Mouse (Mus musculus): Measurements from ENCODE around the gene Snd1. TPM values are rescaled to one million over a fixed set of nuclear protein-coding genes. Genes with fewer than 3 reads are reported as not detected.
A peak's percentile ranks its signal among the peaks of the same experiment; 100 is the strongest.
"Not testable (repeated sequence)": the region's sequence is repeated elsewhere in the genome, so short reads cannot be mapped to it uniquely, and the experiment has no call there.

Snd1 gene
- polyA plus RNA-seq, 1 experiment from 2014 or later = 128 TPM

- H3K27me3 ChIP-seq (ENCODE audit: control insufficient read depth, insufficient read depth, low read depth, low read length); H3K36me3 ChIP-seq (ENCODE audit: control insufficient read depth, insufficient read depth, low read length); ATAC-seq (ENCODE audit: low read depth); H3K4me2 ChIP-seq (ENCODE audit: low read depth, low read length); H3K27ac ChIP-seq (ENCODE audit: low read length); H3K4me3 ChIP-seq (ENCODE audit: low read length); H3K4me1 ChIP-seq (replicated peaks; ENCODE audit: control insufficient read depth, insufficient read depth, low read length); H3K9ac ChIP-seq (ENCODE audit: low read length); H3K9me3 ChIP-seq (ENCODE audit: control insufficient read depth, low read length): not testable (repeated sequence)
- 65% methylated on average over 8 of the region's 24 CpGs for WGBS
Measured at GRCm38 (mm10) chr6:28927987-28928386, 453.0 kb downstream of the Snd1 start.

- H3K4me3 ChIP-seq (ENCODE audit: low read length) = 0 out of 2 replicates have a peak overlapping the region, but pooled peaks have one; percentile 13
- H3K9me3 ChIP-seq (ENCODE audit: control insufficient read depth, low read length); H3K4me1 ChIP-seq (replicated peaks; ENCODE audit: control insufficient read depth, insufficient read depth, low read length); H3K27ac ChIP-seq (ENCODE audit: low read length); H3K9ac ChIP-seq (ENCODE audit: low read length); H3K4me2 ChIP-seq (ENCODE audit: low read depth, low read length); H3K27me3 ChIP-seq (ENCODE audit: control insufficient read depth, insufficient read depth, low read depth, low read length); H3K36me3 ChIP-seq (ENCODE audit: control insufficient read depth, insufficient read depth, low read length): not testable (repeated sequence)
- 73% methylated on average over 19 of the region's 25 CpGs for WGBS
- ATAC-seq (ENCODE audit: low read depth) = peak; percentile 49; the same call in 1 of the 2 replicates
Measured at GRCm38 (mm10) chr6:28929169-28929803, 454.3 kb downstream of the Snd1 start.

- Histone ChIP-seq H3K9ac (ENCODE audit: low read length) (no peak overlapping the region), H3K4me3 (ENCODE audit: low read length) (no peak overlapping the region), H3K27ac (ENCODE audit: low read length) (peak overlapping the region; percentile 31; the same call in 1 of the 2 replicates), H3K4me2 (ENCODE audit: low read depth, low read length) (peak overlapping the region; percentile 51; the same call in 1 of the 2 replicates), H3K9me3 (ENCODE audit: control insufficient read depth, low read length) (no peaks in the 10 kb centered on the region), H3K27me3 (ENCODE audit: control insufficient read depth, insufficient read depth, low read depth, low read length) (no peaks in the 10 kb centered on the region), H3K4me1 (replicated peaks; ENCODE audit: control insufficient read depth, insufficient read depth, low read length) (no peaks in the 10 kb centered on the region), H3K36me3 (ENCODE audit: control insufficient read depth, insufficient read depth, low read length) (no peaks in the 10 kb centered on the region)
- no peak for ATAC-seq (ENCODE audit: low read depth)
- WGBS = 42% methylated on average over 9 of the region's 9 CpGs
Measured at GRCm38 (mm10) chr6:28931234-28931633, 456.3 kb downstream of the Snd1 start.

DNA sequence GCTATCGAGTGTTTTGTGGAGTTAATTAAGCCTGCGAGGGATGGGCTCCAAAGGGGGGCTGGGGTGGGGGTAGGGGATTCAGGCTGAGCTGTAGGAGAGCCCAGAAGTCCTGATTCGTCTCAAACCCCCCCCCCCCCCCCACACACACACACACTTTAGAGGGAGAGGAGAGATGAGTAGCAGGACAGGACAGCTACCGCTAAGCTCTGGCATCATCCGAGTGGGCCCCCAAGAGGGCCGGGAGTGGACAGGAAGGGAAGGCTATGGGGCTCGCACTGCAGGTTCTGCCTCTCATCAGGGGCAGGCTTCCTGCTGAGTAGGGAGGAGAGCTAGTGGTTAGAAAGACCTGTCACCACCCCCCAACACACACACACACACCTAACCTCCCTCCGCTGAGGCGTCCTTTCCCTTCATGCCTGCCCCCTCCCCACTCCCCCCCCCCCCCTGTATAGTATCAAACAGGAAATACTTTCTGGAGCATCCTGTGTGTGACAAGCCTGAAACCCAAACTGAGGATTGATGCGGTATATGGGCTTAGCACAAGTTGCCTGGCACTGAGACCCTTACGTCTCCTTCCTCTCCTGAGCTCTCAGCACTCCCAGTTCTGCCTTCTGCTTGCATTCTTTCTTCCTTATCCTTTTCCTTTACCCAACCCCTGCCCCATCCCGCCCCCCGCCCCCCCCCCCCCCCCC is 456.8 kb downstream of the Snd1 start:
- Histone ChIP-seq H3K4me3 (ENCODE audit: low read length) (peak overlapping the region; percentile 3; the same call in 1 of the 2 replicates), H3K9ac (ENCODE audit: low read length) (0 out of 2 replicates have a peak overlapping the region, but pooled peaks have one; percentile 1)

GRCm38 (mm10) chr6:28932328-28932937 is 457.5 kb downstream of the Snd1 start:
- H3K27ac ChIP-seq (ENCODE audit: low read length) = no peak overlapping the region
- H3K9me3 ChIP-seq (ENCODE audit: control insufficient read depth, low read length) = no peaks in the 10 kb centered on the region
- no peaks in the 10 kb centered on the region for H3K4me1 ChIP-seq (replicated peaks; ENCODE audit: control insufficient read depth, insufficient read depth, low read length)
- H3K36me3 ChIP-seq (ENCODE audit: control insufficient read depth, insufficient read depth, low read length) = no peaks in the 10 kb centered on the region
- H3K27me3 ChIP-seq (ENCODE audit: control insufficient read depth, insufficient read depth, low read depth, low read length) = no peaks in the 10 kb centered on the region
- ATAC-seq (ENCODE audit: low read depth) = peak; percentile 75; the same call in 1 of the 2 replicates
- WGBS = 8% methylated on average over 19 of the region's 19 CpGs
- peak overlapping the region; percentile 51 for H3K4me2 ChIP-seq (ENCODE audit: low read depth, low read length)
- H3K4me3 ChIP-seq (ENCODE audit: low read length) = peak overlapping the region; percentile 17
- H3K9ac ChIP-seq (ENCODE audit: low read length) = no peak overlapping the region

More for the DNA sequence above, 456.8 kb downstream of the Snd1 start:
- H3K4me2 ChIP-seq (ENCODE audit: low read depth, low read length) = peak overlapping the region; percentile 51
- 3% methylated on average over 12 of the region's 13 CpGs for WGBS
- H3K9me3 ChIP-seq (ENCODE audit: control insufficient read depth, low read length) = no peaks in the 10 kb centered on the region
- no peaks in the 10 kb centered on the region for H3K27me3 ChIP-seq (ENCODE audit: control insufficient read depth, insufficient read depth, low read depth, low read length)
- H3K36me3 ChIP-seq (ENCODE audit: control insufficient read depth, insufficient read depth, low read length) = no peaks in the 10 kb centered on the region
- peak overlapping the region; percentile 31; the same call in 1 of the 2 replicates for H3K27ac ChIP-seq (ENCODE audit: low read length)
- ATAC-seq (ENCODE audit: low read depth) = peak; percentile 76
- H3K4me1 ChIP-seq (replicated peaks; ENCODE audit: control insufficient read depth, insufficient read depth, low read length) = no peaks in the 10 kb centered on the region

GRCm38 (mm10) chr6:28935736-28936135 is 460.8 kb downstream of the Snd1 start:
- Histone ChIP-seq H3K4me1 (replicated peaks; ENCODE audit: control insufficient read depth, insufficient read depth, low read length) (no peaks in the 10 kb centered on the region), H3K9me3 (ENCODE audit: control insufficient read depth, low read length) (no peaks in the 10 kb centered on the region), H3K9ac (ENCODE audit: low read length) (no peak overlapping the region), H3K4me2 (ENCODE audit: low read depth, low read length) (no peak overlapping the region), H3K27ac (ENCODE audit: low read length) (no peak overlapping the region), H3K36me3 (ENCODE audit: control insufficient read depth, insufficient read depth, low read length) (no peaks in the 10 kb centered on the region), H3K27me3 (ENCODE audit: control insufficient read depth, insufficient read depth, low read depth, low read length) (no peaks in the 10 kb centered on the region), H3K4me3 (ENCODE audit: low read length) (no peak overlapping the region)
- WGBS = 78% methylated on average over 7 of the region's 7 CpGs
- no peak for ATAC-seq (ENCODE audit: low read depth)

DNA sequence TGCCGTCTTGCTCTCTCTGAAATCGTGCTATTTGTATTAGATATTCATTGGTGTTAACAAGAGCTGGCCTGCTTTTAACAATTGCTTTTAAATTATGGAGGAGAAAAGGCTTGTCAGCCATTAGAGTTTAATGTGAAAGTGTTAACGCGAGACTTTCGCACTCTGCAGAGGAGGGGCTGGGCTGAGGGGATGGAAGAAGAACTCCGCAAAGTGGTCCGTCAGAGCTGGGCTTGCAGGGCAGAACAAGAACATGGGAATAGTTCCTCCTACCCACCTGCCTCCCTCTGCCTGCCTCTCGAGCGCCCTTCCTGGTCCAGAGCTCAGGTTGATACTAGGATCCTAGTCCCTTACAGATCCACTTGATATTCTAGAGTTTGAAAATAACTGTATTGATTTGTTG is 472.3 kb downstream of the Snd1 start:
- Histone ChIP-seq H3K4me2 (ENCODE audit: low read depth, low read length) (no peak overlapping the region), H3K4me3 (ENCODE audit: low read length) (no peak overlapping the region), H3K27ac (ENCODE audit: low read length) (no peak overlapping the region), H3K9me3 (ENCODE audit: control insufficient read depth, low read length) (no peaks in the 10 kb centered on the region), H3K9ac (ENCODE audit: low read length) (no peak overlapping the region), H3K27me3 (ENCODE audit: control insufficient read depth, insufficient read depth, low read depth, low read length) (no peaks in the 10 kb centered on the region), H3K4me1 (replicated peaks; ENCODE audit: control insufficient read depth, insufficient read depth, low read length) (no peaks in the 10 kb centered on the region), H3K36me3 (ENCODE audit: control insufficient read depth, insufficient read depth, low read length) (no peaks in the 10 kb centered on the region)
- no peak for ATAC-seq (ENCODE audit: low read depth)
- 66% methylated on average over 9 of the region's 9 CpGs for WGBS

DNA sequence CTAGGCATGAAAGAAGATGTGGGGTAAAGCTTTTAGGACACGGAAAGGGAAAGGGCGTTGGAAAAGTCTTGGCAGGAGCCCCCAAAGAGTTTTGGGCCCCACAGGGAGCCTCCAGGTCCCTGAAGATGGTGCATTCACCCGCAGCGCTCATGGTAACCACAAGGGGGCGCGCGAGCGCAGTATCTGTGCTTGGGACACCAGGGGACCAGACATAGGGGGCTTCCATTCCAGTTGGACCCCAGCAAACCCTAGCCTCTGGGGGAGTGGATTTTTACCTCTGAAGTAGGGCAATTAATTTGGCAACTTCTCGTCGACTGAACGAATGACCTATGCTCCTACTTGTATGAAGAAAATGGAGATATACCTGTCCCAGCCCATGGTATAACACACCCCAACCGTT is 474.3 kb downstream of the Snd1 start:
- no peaks in the 10 kb centered on the region for H3K36me3 ChIP-seq (ENCODE audit: control insufficient read depth, insufficient read depth, low read length)
- no peaks in the 10 kb centered on the region for H3K4me1 ChIP-seq (replicated peaks; ENCODE audit: control insufficient read depth, insufficient read depth, low read length)
- no peak overlapping the region for H3K9ac ChIP-seq (ENCODE audit: low read length)
- 16% methylated on average over 12 of the region's 12 CpGs for WGBS
- no peak overlapping the region for H3K4me3 ChIP-seq (ENCODE audit: low read length)
- H3K9me3 ChIP-seq (ENCODE audit: control insufficient read depth, low read length) = no peaks in the 10 kb centered on the region
- no peak overlapping the region for H3K4me2 ChIP-seq (ENCODE audit: low read depth, low read length)
- H3K27me3 ChIP-seq (ENCODE audit: control insufficient read depth, insufficient read depth, low read depth, low read length) = no peaks in the 10 kb centered on the region
- peak; percentile 54; the same call in 1 of the 2 replicates for ATAC-seq (ENCODE audit: low read depth)
- no peak overlapping the region for H3K27ac ChIP-seq (ENCODE audit: low read length)

DNA sequence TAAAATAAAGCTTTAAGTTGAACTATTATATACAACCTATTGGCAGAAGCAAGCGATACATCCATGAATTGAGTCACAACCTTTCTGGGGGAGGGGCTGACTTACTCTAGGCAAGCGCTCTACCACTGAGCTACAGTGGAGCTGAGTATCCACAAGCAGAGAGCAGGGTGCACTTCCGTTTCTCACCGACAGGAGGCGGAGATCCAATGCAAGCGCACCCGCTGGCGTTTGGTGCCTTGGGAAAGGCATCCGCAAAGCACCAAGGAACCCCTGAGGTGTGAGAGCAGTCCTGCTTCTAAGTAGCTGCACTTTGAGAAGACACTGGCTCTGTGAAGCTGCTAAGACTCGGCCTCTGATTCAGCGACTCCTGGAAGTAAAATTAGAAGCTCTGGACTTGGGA is 480.6 kb downstream of the Snd1 start:
- Histone ChIP-seq H3K4me2 (ENCODE audit: low read depth, low read length) (no peak overlapping the region), H3K9me3 (ENCODE audit: control insufficient read depth, low read length) (no peaks in the 10 kb centered on the region), H3K4me1 (replicated peaks; ENCODE audit: control insufficient read depth, insufficient read depth, low read length) (no peaks in the 10 kb centered on the region), H3K4me3 (ENCODE audit: low read length) (no peak overlapping the region), H3K27me3 (ENCODE audit: control insufficient read depth, insufficient read depth, low read depth, low read length) (no peaks in the 10 kb centered on the region), H3K36me3 (ENCODE audit: control insufficient read depth, insufficient read depth, low read length) (no peaks in the 10 kb centered on the region), H3K9ac (ENCODE audit: low read length) (no peak overlapping the region), H3K27ac (ENCODE audit: low read length) (no peak overlapping the region)
- WGBS = 19% methylated on average over 11 of the region's 11 CpGs
- no peak for ATAC-seq (ENCODE audit: low read depth)
